Mouse (Mus musculus) intestine, embryonic 14.5 days (tissue): Measurements from ENCODE around the gene Cd1d1. TPM values are rescaled to one million over a fixed set of nuclear protein-coding genes. Genes with fewer than 3 reads are reported as not detected.
A peak's percentile ranks its signal among the peaks of the same experiment; 100 is the strongest.

ENCODE experiments used
- ATAC-seq: fragments of 200-750 bp; cut with Nextera tagmentation; replicated peaks from 2 replicates; pipeline ENCODE4 v1.8.0; 2017; ENCODE audit warnings: low read depth, moderate number of reproducible peaks, moderate TSS enrichment, moderate library complexity; ENCODE audit not compliant: low FRiP score, low TSS enrichment
- DNase-seq: peaks from one replicate; pipeline ENCODE4 v3.0.0-alpha.2; 2018; ENCODE audit warnings: low spot score
- H3K27ac ChIP-seq: fragments of 300-500 bp; sonication (generic); 2 replicates; pipeline ENCODE4 v1.5.1; 2014; ENCODE audit warnings: low read depth, mild to moderate bottlenecking, control low read depth
- H3K27me3 ChIP-seq: fragments of 300-500 bp; sonication (generic); replicated peaks from 2 replicates; pipeline ENCODE4 v1.6.1; 2014; ENCODE audit warnings: low read length, control low read depth; ENCODE audit not compliant: control insufficient read depth, insufficient read depth
- H3K36me3 ChIP-seq: fragments of 300-500 bp; sonication (generic); 2 replicates; pipeline ENCODE4 v1.6.1; 2014; ENCODE audit warnings: low read length, control low read depth; ENCODE audit not compliant: control insufficient read depth, insufficient read depth
- H3K4me1 ChIP-seq: fragments of 300-500 bp; sonication (generic); replicated peaks from 2 replicates; pipeline ENCODE4 v1.6.1; 2014; ENCODE audit warnings: low read length, control low read depth, mixed read lengths; ENCODE audit not compliant: control insufficient read depth, insufficient read depth
- H3K4me2 ChIP-seq: fragments of 300-500 bp; sonication (generic); 2 replicates; pipeline ENCODE4 v1.6.1; 2014; ENCODE audit warnings: low read length
- H3K4me3 ChIP-seq: fragments of 300-500 bp; sonication (generic); 2 replicates; pipeline ENCODE4 v1.5.1; 2014; ENCODE audit warnings: low read depth, low read length, control low read depth, mixed read lengths
- H3K9ac ChIP-seq: fragments of 300-500 bp; sonication (generic); 2 replicates; pipeline ENCODE4 v1.6.1; 2014; ENCODE audit warnings: mild to moderate bottlenecking, low read length
- H3K9me3 ChIP-seq: fragments of 300-500 bp; sonication (generic); 2 replicates; pipeline ENCODE4 v1.6.1; 2016; ENCODE audit warnings: low read length, control low read depth; ENCODE audit not compliant: control insufficient read depth
- WGBS: fragments of 180-500 bp; shearing (Covaris S2); extraction: QIAGEN DNeasy Blood & Tissue Kit; methylation state at CpG from one replicate; pipeline ENCODE4 v1.1.7; 2014; 5-methylcytosine and 5-hydroxymethylcytosine counted together
- polyA plus RNA-seq: library from polyadenylated mRNA; unstranded; fragments of >200 nt; fragmentation: Nextera tagmentation; extraction: Ambion mirVana; gene quantifications from 2 replicates; pipeline ENCODE4 v1.2.1, GENCODE M21; 2014

The Cd1d1 gene
- polyA plus RNA-seq, 1 experiment from 2014 or later = 40.8 TPM

DNA sequence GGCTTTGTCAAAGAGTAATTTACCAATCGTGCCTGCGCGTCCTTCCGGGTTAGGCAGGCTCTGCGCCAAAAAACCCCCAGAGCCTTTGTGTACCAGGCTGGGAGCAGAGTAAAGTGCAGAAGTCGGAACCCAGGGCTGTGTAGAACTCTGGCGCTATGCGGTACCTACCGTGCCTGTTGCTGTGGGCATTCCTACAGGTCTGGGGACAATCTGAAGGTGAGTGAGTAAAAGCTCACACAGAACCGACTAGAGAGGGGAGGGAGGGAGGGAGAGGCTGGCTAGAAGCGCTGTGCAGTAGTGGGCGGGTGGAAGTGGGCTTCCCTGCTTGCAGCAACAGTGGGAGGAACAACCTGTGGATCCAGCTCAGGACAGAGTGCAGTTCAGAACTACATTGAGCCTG is 12.8 kb downstream of the Cd1d1 start:
- H3K27me3 ChIP-seq = no peaks in the 10 kb centered on the region
- peak overlapping the region; percentile 35 for H3K4me3 ChIP-seq
- DNase-seq = peak; percentile 66
- H3K4me1 ChIP-seq = no peaks in the 10 kb centered on the region
- ATAC-seq = peak; percentile 60
- H3K4me2 ChIP-seq = peak overlapping the region; percentile 46
- H3K27ac ChIP-seq = no peak overlapping the region
- no peaks in the 10 kb centered on the region for H3K36me3 ChIP-seq
- 31% methylated on average over 12 of the region's 12 CpGs for WGBS
- no peaks in the 10 kb centered on the region for H3K9me3 ChIP-seq
- H3K9ac ChIP-seq = peak overlapping the region; percentile 48

DNA sequence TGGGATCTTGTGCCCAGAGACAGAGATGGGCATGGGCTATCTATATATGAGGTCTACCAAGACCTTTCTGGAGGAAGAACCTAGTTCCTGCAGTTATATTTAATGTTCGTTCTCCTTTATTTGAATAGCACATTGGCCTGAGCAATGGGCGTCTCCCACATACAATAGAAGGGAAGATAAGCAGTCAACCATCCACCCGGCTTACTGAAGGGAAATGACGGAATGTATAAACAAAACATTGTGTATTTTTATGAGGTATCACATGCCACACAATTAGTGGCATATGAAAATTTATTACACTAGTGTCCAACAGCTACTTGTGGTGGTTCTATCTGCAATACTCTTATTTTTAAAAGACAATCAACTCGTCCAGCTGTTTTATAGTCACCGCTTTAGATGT is 15.9 kb downstream of the Cd1d1 start:
- ATAC-seq = no peak

DNA sequence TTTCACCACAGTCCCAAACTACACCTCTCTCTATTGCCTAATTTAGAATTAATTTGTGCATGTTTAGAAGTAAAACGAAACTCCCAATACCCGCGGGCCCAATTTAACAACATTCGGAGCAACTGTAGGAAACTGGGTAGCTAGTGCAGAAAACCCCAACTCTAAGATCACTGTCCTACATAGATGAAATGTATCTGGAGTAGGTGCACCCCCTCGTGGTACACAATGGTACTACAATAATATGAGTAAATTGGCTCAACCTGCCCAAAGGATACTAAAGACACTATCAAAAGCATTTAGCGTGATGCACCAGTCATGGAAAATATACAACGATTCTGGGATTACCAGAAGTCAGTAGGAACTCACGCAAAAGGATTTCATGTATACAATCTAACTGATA is 22.7 kb downstream of the Cd1d1 start:
- Histone ChIP-seq H3K9ac (no peak overlapping the region), H3K9me3 (no peaks in the 10 kb centered on the region), H3K4me2 (no peak overlapping the region), H3K27ac (no peak overlapping the region), H3K4me1 (no peaks in the 10 kb centered on the region), H3K36me3 (no peaks in the 10 kb centered on the region), H3K27me3 (no peaks in the 10 kb centered on the region), H3K4me3 (no peak overlapping the region)
- DNase-seq (peak; percentile 68), ATAC-seq (no peak)
- 16% methylated on average over 8 of the region's 8 CpGs for WGBS

More for the DNA sequence above, 15.9 kb downstream of the Cd1d1 start:
- H3K27ac ChIP-seq = no peak overlapping the region
- no peaks in the 10 kb centered on the region for H3K9me3 ChIP-seq
- no peak overlapping the region for H3K9ac ChIP-seq
- DNase-seq = no peak
- no peak overlapping the region for H3K4me2 ChIP-seq
- no peaks in the 10 kb centered on the region for H3K36me3 ChIP-seq
- H3K4me1 ChIP-seq = no peaks in the 10 kb centered on the region
- WGBS = 71% methylated on average over 6 of the region's 6 CpGs
- H3K4me3 ChIP-seq = no peak overlapping the region
- H3K27me3 ChIP-seq = no peaks in the 10 kb centered on the region

DNA sequence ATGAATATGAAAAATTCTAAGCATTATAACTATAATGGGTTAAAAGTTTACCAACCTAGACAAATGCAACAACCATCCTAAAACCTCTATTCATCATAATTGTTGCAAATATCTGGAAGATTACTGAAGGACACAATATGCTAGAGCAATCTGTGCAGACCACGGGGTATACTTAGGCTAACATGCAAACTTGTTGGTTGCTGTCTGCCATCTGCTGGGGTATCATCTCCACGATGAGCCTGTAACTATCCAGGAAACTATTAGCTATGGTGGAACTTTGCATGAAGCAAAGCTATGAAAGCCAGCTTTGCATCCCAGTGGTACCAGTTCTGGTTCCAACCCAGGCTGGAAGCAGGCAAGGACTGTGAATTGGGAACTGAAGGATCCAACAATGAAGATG is 24.1 kb downstream of the Cd1d1 start:
- no peaks in the 10 kb centered on the region for H3K9me3 ChIP-seq
- no peak for DNase-seq
- no peak overlapping the region for H3K9ac ChIP-seq
- ATAC-seq = no peak
- H3K27ac ChIP-seq = no peak overlapping the region
- no peak overlapping the region for H3K4me2 ChIP-seq
- 75% methylated on average over 2 of the region's 2 CpGs for WGBS
- H3K27me3 ChIP-seq = no peaks in the 10 kb centered on the region
- no peak overlapping the region for H3K4me3 ChIP-seq
- H3K4me1 ChIP-seq = no peaks in the 10 kb centered on the region
- no peaks in the 10 kb centered on the region for H3K36me3 ChIP-seq

- H3K9me3 ChIP-seq = no peaks in the 10 kb centered on the region
- H3K4me2 ChIP-seq = no peak overlapping the region
- no peaks in the 10 kb centered on the region for H3K27me3 ChIP-seq
- H3K9ac ChIP-seq = no peak overlapping the region
- ATAC-seq (no peak), DNase-seq (no peak)
- H3K27ac ChIP-seq = no peak overlapping the region
- 88% methylated on average over 17 of the region's 17 CpGs for WGBS
- no peak overlapping the region for H3K4me3 ChIP-seq
- no peaks in the 10 kb centered on the region for H3K4me1 ChIP-seq
- H3K36me3 ChIP-seq = no peaks in the 10 kb centered on the region
Observed at GRCm38 (mm10) chr3:86962665-86963435, 36.4 kb downstream of the Cd1d1 start.

- WGBS = 95% methylated on average over 2 of the region's 2 CpGs
- DNase-seq (no peak), ATAC-seq (no peak)
- no peak overlapping the region for H3K4me3 ChIP-seq
- no peak overlapping the region for H3K27ac ChIP-seq
- H3K9ac ChIP-seq = no peak overlapping the region
- no peaks in the 10 kb centered on the region for H3K27me3 ChIP-seq
- H3K4me2 ChIP-seq = no peak overlapping the region
- H3K36me3 ChIP-seq = no peaks in the 10 kb centered on the region
- no peaks in the 10 kb centered on the region for H3K9me3 ChIP-seq
- H3K4me1 ChIP-seq = no peaks in the 10 kb centered on the region
Observed at GRCm38 (mm10) chr3:86961395-86961669, 37.9 kb downstream of the Cd1d1 start.

GRCm38 (mm10) chr3:86960656-86961394 is 38.4 kb downstream of the Cd1d1 start:
- Histone ChIP-seq H3K4me1 (no peaks in the 10 kb centered on the region), H3K27ac (no peak overlapping the region), H3K27me3 (no peaks in the 10 kb centered on the region), H3K36me3 (no peaks in the 10 kb centered on the region), H3K4me2 (no peak overlapping the region), H3K9me3 (no peaks in the 10 kb centered on the region), H3K9ac (no peak overlapping the region), H3K4me3 (no peak overlapping the region)
- 85% methylated on average over 17 of the region's 17 CpGs for WGBS
- DNase-seq = no peak
- no peak for ATAC-seq

- Histone ChIP-seq H3K4me1 (no peaks in the 10 kb centered on the region), H3K9ac (no peak overlapping the region), H3K4me2 (no peak overlapping the region), H3K27me3 (no peaks in the 10 kb centered on the region), H3K27ac (no peak overlapping the region), H3K36me3 (no peaks in the 10 kb centered on the region), H3K9me3 (no peaks in the 10 kb centered on the region), H3K4me3 (no peak overlapping the region)
- DNase-seq = no peak
- 87% methylated on average over 7 of the region's 7 CpGs for WGBS
- no peak for ATAC-seq
Observed at GRCm38 (mm10) chr3:86959088-86959487, 40.2 kb downstream of the Cd1d1 start.

GRCm38 (mm10) chr3:86955376-86955775 is 43.9 kb downstream of the Cd1d1 start:
- H3K36me3 ChIP-seq = no peaks in the 10 kb centered on the region
- H3K9ac ChIP-seq = no peak overlapping the region
- no peaks in the 10 kb centered on the region for H3K27me3 ChIP-seq
- H3K4me1 ChIP-seq = no peaks in the 10 kb centered on the region
- H3K9me3 ChIP-seq = 0 out of 2 replicates have a peak, but pooled peaks cover 3% of the 10 kb centered on the region
- no peak overlapping the region for H3K4me2 ChIP-seq
- 16% methylated on average over 4 of the region's 4 CpGs for WGBS
- no peak for ATAC-seq
- no peak overlapping the region for H3K4me3 ChIP-seq
- DNase-seq = no peak
- H3K27ac ChIP-seq = no peak overlapping the region
